8 mouse cellular contexts compared by ENCODE assay signal in genomic region chr19:41830106-41831031, GRCm38 (mm10). TPM values are rescaled to one million over a fixed set of nuclear protein-coding genes. Genes with fewer than 3 reads are reported as not detected.
DNase-seq lines count a peak whose midpoint lies in the region; ATAC-seq and TF ChIP-seq lines count a peak whose summit lies in the region.

No protein-coding gene starts in this region.

- H3K36me3 ChIP-seq in heart, embryonic 15.5 days = no peaks in the 10 kb centered on the region
- H3K36me3 ChIP-seq in liver, postnatal 0 days (replicated peaks; ENCODE audit: insufficient read depth, low read length) = no peaks in the 10 kb centered on the region
- no peaks in the 10 kb centered on the region for H3K36me3 ChIP-seq in neural tube, embryonic 12.5 days

- TF ChIP-seq EP300 in liver, postnatal 0 days (IDR thresholded peaks at IDR 0.05; ENCODE audit: low read depth) = no peak

- peak overlapping the region; percentile 78 for H3K4me3 ChIP-seq in heart, embryonic 15.5 days
- H3K4me3 ChIP-seq in liver, postnatal 0 days (ENCODE audit: low read depth, low read length) = peak overlapping the region; percentile 79
- peak overlapping the region; percentile 78 for H3K4me3 ChIP-seq in neural tube, embryonic 12.5 days

- H3K4me2 ChIP-seq in heart, embryonic 15.5 days = peak overlapping the region; percentile 96
- peak overlapping the region; percentile 99 for H3K4me2 ChIP-seq in liver, postnatal 0 days (ENCODE audit: low read depth, low read length)
- H3K4me2 ChIP-seq in neural tube, embryonic 12.5 days (replicated peaks) = peak overlapping the region; percentile 97

- H3K27me3 ChIP-seq in heart, embryonic 15.5 days = peaks cover 20% of the 10 kb centered on the region
- H3K27me3 ChIP-seq in liver, postnatal 0 days (ENCODE audit: insufficient read depth, low read length) = no peaks in the 10 kb centered on the region
- H3K27me3 ChIP-seq in neural tube, embryonic 12.5 days (replicated peaks) = peaks cover 5% of the 10 kb centered on the region; the same call in 1 of the 2 replicates

- peaks cover 16% of the 10 kb centered on the region for H3K4me1 ChIP-seq in heart, embryonic 15.5 days (replicated peaks)
- H3K4me1 ChIP-seq in liver, postnatal 0 days (ENCODE audit: insufficient read depth) = peaks cover 26% of the 10 kb centered on the region
- peaks cover 16% of the 10 kb centered on the region for H3K4me1 ChIP-seq in neural tube, embryonic 12.5 days

- peak overlapping the region; percentile 74 for H3K9ac ChIP-seq in heart, embryonic 15.5 days
- H3K9ac ChIP-seq in liver, postnatal 0 days (replicated peaks) = peak overlapping the region; percentile 61
- H3K9ac ChIP-seq in neural tube, embryonic 12.5 days = peak overlapping the region; percentile 90

- DNase-seq in adrenal gland, adult 8-10 months = peak; percentile 56
- peak; percentile 31 for DNase-seq in kidney, postnatal 14 days
- peak; percentile 78 for DNase-seq in liver, postnatal 0 days
- peak; percentile 75 for DNase-seq in thymus, postnatal 0 days (ENCODE audit: low spot score)

- TF ChIP-seq CTCF in liver, postnatal 0 days (IDR thresholded peaks at IDR 0.05; ENCODE audit: low read depth) = no peak

- peak overlapping the region; percentile 89 for H3K27ac ChIP-seq in heart, embryonic 15.5 days
- peak overlapping the region; percentile 91 for H3K27ac ChIP-seq in liver, postnatal 0 days (ENCODE audit: low read depth)
- H3K27ac ChIP-seq in neural tube, embryonic 12.5 days = peak overlapping the region; percentile 81

- no peaks in the 10 kb centered on the region for H3K9me3 ChIP-seq in heart, embryonic 15.5 days (replicated peaks)
- no peaks in the 10 kb centered on the region for H3K9me3 ChIP-seq in liver, postnatal 0 days (ENCODE audit: low read length)
- H3K9me3 ChIP-seq in neural tube, embryonic 12.5 days = no peaks in the 10 kb centered on the region

- under 1% methylated on average over 84 of the region's 112 CpGs for WGBS in heart, embryonic 15.5 days
- WGBS in liver, postnatal 0 days (ENCODE audit: insufficient replicate concordance) = 2% methylated on average over 87 of the region's 112 CpGs
- WGBS in neural tube, embryonic 12.5 days = under 1% methylated on average over 104 of the region's 112 CpGs

- peak; percentile 63 for ATAC-seq in CD4-positive, CD25-positive, alpha-beta regulatory T cell, adult 4 months
- ATAC-seq in erythroblast, adult 5-6 weeks (replicated peaks; ENCODE audit: low FRiP score, poor library complexity, severe bottlenecking) = peak; percentile 42
- ATAC-seq in heart, embryonic 15.5 days (replicated peaks; ENCODE audit: insufficient number of reproducible peaks, insufficient read depth, low FRiP score, low read depth) = peak; percentile 63
- ATAC-seq in liver, postnatal 0 days = peak; percentile 61
- peak; percentile 73 for ATAC-seq in neural tube, embryonic 12.5 days (ENCODE audit: low FRiP score, low read depth)

RNA-seq across cellular contexts. Expression of gene Frat1, which starts 0.6 kb away (rescaled TPM):
- 10 to 100 TPM; 24.5 to 30.3 TPM for polyA plus RNA-seq in CD4-positive, CD25-positive, alpha-beta regulatory T cell, adult 4 months (2017; shearing (Covaris generic))
- total RNA-seq in adrenal gland, adult 8-10 months (2022) = 1 to 10 TPM; 7.5 to 9.2 (median 8.8) TPM
- total RNA-seq in erythroblast, adult 5-6 weeks (2015; ENCODE audit: low replicate concordance) = 0.77 and 3.1 TPM in 2 replicates
- 2.1 and 5.3 TPM in 2 replicates for total RNA-seq in erythroblast, adult 5-6 weeks (2017; ENCODE audit: low replicate concordance)
- polyA plus RNA-seq in heart, embryonic 15.5 days (2015; fragmentation: Nextera tagmentation; extraction: Ambion mirVana) = 2.1 and 2.6 TPM in 2 replicates
- polyA plus RNA-seq in liver, postnatal 0 days (2015; fragmentation: Nextera tagmentation; extraction: Ambion mirVana) = 7.8 and 8.1 TPM in 2 replicates
- 15.2 and 19.1 TPM in 2 replicates for polyA plus RNA-seq in neural tube, embryonic 12.5 days (2016; fragmentation: Nextera tagmentation; extraction: Ambion mirVana)
- polyA plus RNA-seq in thymus, postnatal 0 days (2015; fragmentation: Nextera tagmentation; extraction: Ambion mirVana) = 18.6 and 21.3 TPM in 2 replicates

RNA-seq across cellular contexts. Expression of gene Frat2, which starts 17.6 kb away (rescaled TPM):
- polyA plus RNA-seq in CD4-positive, CD25-positive, alpha-beta regulatory T cell, adult 4 months (2017; shearing (Covaris generic)) = 1 to 10 TPM in 1 of 2 experiments, under 1 TPM in 1; 0.75 to 1.9 TPM
- total RNA-seq in adrenal gland, adult 8-10 months (2022) = 1 to 10 TPM; 1.8 to 4.4 (median 3.8) TPM
- total RNA-seq in erythroblast, adult 5-6 weeks (2015; ENCODE audit: low replicate concordance) = 2.3 and 4.8 TPM in 2 replicates
- 3.6 and 11.0 TPM in 2 replicates for total RNA-seq in erythroblast, adult 5-6 weeks (2017; ENCODE audit: low replicate concordance)
- polyA plus RNA-seq in heart, embryonic 15.5 days (2015; fragmentation: Nextera tagmentation; extraction: Ambion mirVana) = 2.2 and 3.5 TPM in 2 replicates
- polyA plus RNA-seq in liver, postnatal 0 days (2015; fragmentation: Nextera tagmentation; extraction: Ambion mirVana) = 3.3 and 3.7 TPM in 2 replicates
- polyA plus RNA-seq in neural tube, embryonic 12.5 days (2016; fragmentation: Nextera tagmentation; extraction: Ambion mirVana) = 19.3 and 19.7 TPM in 2 replicates
- 12.1 and 16.0 TPM in 2 replicates for polyA plus RNA-seq in thymus, postnatal 0 days (2015; fragmentation: Nextera tagmentation; extraction: Ambion mirVana)

RNA-seq across cellular contexts. Expression of gene Arhgap19, which starts 28.5 kb away (rescaled TPM):
- polyA plus RNA-seq in CD4-positive, CD25-positive, alpha-beta regulatory T cell, adult 4 months (2017; shearing (Covaris generic)) = 1 to 10 TPM; 3.0 to 5.9 TPM
- 1 to 10 TPM; 4.5 to 8.6 (median 7.2) TPM for total RNA-seq in adrenal gland, adult 8-10 months (2022)
- 17.5 and 28.6 TPM in 2 replicates for total RNA-seq in erythroblast, adult 5-6 weeks (2015; ENCODE audit: low replicate concordance)
- 28.1 and 28.3 TPM in 2 replicates for total RNA-seq in erythroblast, adult 5-6 weeks (2017; ENCODE audit: low replicate concordance)
- 9.3 and 12.8 TPM in 2 replicates for polyA plus RNA-seq in heart, embryonic 15.5 days (2015; fragmentation: Nextera tagmentation; extraction: Ambion mirVana)
- 10.5 and 12.9 TPM in 2 replicates for polyA plus RNA-seq in liver, postnatal 0 days (2015; fragmentation: Nextera tagmentation; extraction: Ambion mirVana)
- polyA plus RNA-seq in neural tube, embryonic 12.5 days (2016; fragmentation: Nextera tagmentation; extraction: Ambion mirVana) = 21.2 and 22.0 TPM in 2 replicates
- polyA plus RNA-seq in thymus, postnatal 0 days (2015; fragmentation: Nextera tagmentation; extraction: Ambion mirVana) = 25.3 and 27.0 TPM in 2 replicates

Comparison
In these comparisons a context has a peak if more than half of its experiments do, and no peak if none do; other contexts are left out.
1. Peak in every context shown above with its lines: DNase-seq, ATAC-seq, H3K4me3 ChIP-seq and H3K27ac ChIP-seq.